Comparison of ENCODE assay signal across 8 mouse cellular contexts in the genomic region with DNA sequence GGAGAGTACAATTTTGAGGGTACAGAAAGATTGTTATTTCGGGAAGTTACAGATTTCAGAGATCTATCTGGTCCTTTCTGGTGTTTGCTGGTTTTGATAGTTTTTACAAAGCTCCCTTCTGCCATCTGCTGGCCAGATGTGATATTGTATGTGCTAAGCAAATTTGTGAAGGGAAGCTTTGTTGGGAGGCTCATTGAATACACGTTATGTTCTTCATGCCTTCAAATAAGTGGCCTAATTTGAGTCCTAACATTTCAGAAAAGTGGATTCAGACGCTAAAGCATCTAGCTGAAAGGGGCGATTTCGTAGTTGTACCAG.
A peak's percentile ranks its signal among the peaks of the same experiment; 100 is the strongest.
DNase-seq lines count a peak whose midpoint lies in the region; ATAC-seq and TF ChIP-seq lines count a peak whose summit lies in the region.

No protein-coding gene starts in this region.

- H3K4me3 ChIP-seq in forebrain, embryonic 14.5 days (ENCODE audit: low read depth, low read length) = no peak overlapping the region
- no peak overlapping the region for H3K4me3 ChIP-seq in layer of hippocampus, adult 2 months

- H3K9ac ChIP-seq in forebrain, embryonic 14.5 days (ENCODE audit: low read length) = no peak overlapping the region

- peaks cover 11% of the 10 kb centered on the region for H3K4me1 ChIP-seq in forebrain, embryonic 14.5 days (ENCODE audit: control insufficient read depth, insufficient read depth, low read length)

- H3K36me3 ChIP-seq in forebrain, embryonic 14.5 days (ENCODE audit: control insufficient read depth, insufficient read depth, low read length) = no peaks in the 10 kb centered on the region
- no peaks in the 10 kb centered on the region for H3K36me3 ChIP-seq in splenic B cell, adult 2 months (ENCODE audit: control insufficient read depth, insufficient read depth, low read length, poor library complexity, severe bottlenecking)

- no peaks in the 10 kb centered on the region for H3K27me3 ChIP-seq in forebrain, embryonic 14.5 days (replicated peaks; ENCODE audit: control insufficient read depth, insufficient read depth, low read length)
- H3K27me3 ChIP-seq in splenic B cell, adult 2 months (ENCODE audit: control insufficient read depth, insufficient read depth, low read length, poor library complexity, severe bottlenecking) = no peaks in the 10 kb centered on the region

- H3K27ac ChIP-seq in forebrain, embryonic 14.5 days (ENCODE audit: low read depth, low read length) = no peak overlapping the region
- H3K27ac ChIP-seq in layer of hippocampus, adult 2 months = peak overlapping the region; percentile 84

- peak; percentile 92 for TF ChIP-seq CTCF in layer of hippocampus, adult 2 months (conservative IDR thresholded peaks at IDR 0.05)

- DNase-seq in CD4-positive, CD25-positive, alpha-beta regulatory T cell, adult 2 months (ENCODE audit: low read depth, low spot score) = peak; percentile 45
- DNase-seq in A20 (ENCODE audit: low read depth, low spot score) = peak; percentile 21
- peak; percentile 1 for DNase-seq in c-Kit-negative CD71-positive TER-119-positive erythroid progenitor cells, embryonic 14.5 days (ENCODE audit: low read depth, low spot score)
- peak; percentile 91 for DNase-seq in forebrain, embryonic 14.5 days (ENCODE audit: low spot score)
- DNase-seq in layer of hippocampus, adult 2 months (ENCODE audit: low spot score in 2 of 2) = peak; percentile 81 to 87
- peak; percentile 56 for DNase-seq in lung, postnatal 36 days
- peak; percentile 17 for DNase-seq in splenic B cell, adult 2 months (ENCODE audit: low read depth, low spot score)

- H3K4me2 ChIP-seq in forebrain, embryonic 14.5 days (ENCODE audit: low read length) = no peak overlapping the region; the same call in 1 of the 2 replicates

- WGBS in forebrain, embryonic 14.5 days = 5% methylated on average over 5 of the region's 5 CpGs

- H3K9me3 ChIP-seq in forebrain, embryonic 14.5 days (replicated peaks; ENCODE audit: control insufficient read depth, low read length) = no peaks in the 10 kb centered on the region

- no peak for ATAC-seq in CD4-positive, CD25-positive, alpha-beta regulatory T cell, adult 4 months
- ATAC-seq in forebrain, embryonic 14.5 days = 0 out of 2 replicates have a peak, but pooled peaks have one; percentile 38

Comparison
In these comparisons a context has a peak if more than half of its experiments do, and no peak if none do; other contexts are left out.
1. DNase-seq: peak in every context shown above with its lines; median percentile 91 in forebrain, embryonic 14.5 days; 84 in layer of hippocampus, adult 2 months; 56 in lung, postnatal 36 days; 45 in CD4-positive, CD25-positive, alpha-beta regulatory T cell, adult 2 months; 21 in A20; 17 in splenic B cell, adult 2 months; 1 in c-Kit-negative CD71-positive TER-119-positive erythroid progenitor cells, embryonic 14.5 days.